Mouse (Mus musculus): ENCODE results near the gene Manf. TPM values are rescaled to one million over a fixed set of nuclear protein-coding genes. Genes with fewer than 3 reads are reported as not detected.
A peak's percentile ranks its signal among the peaks of the same experiment; 100 is the strongest.

The Manf gene
- polyA plus RNA-seq, 1 experiment from 2014 or later, result 308 TPM

GRCm38 (mm10) chr9:106893327-106893726, 1.5 kb upstream of the Manf start:
- H3K9ac ChIP-seq, result 0 out of 2 replicates have a peak overlapping the region, but pooled peaks have one; percentile 2
- H3K27ac ChIP-seq, result no peak overlapping the region
- peak overlapping the region; percentile 21; the same call in 1 of the 2 replicates for H3K4me2 ChIP-seq
- no peaks in the 10 kb centered on the region for H3K27me3 ChIP-seq
- no peak for ATAC-seq (replicated peaks; ENCODE audit: low FRiP score)
- 45% methylated on average over 3 of the region's 3 CpGs for WGBS
- no peaks in the 10 kb centered on the region for H3K9me3 ChIP-seq (replicated peaks)
- peaks cover 35% of the 10 kb centered on the region for H3K4me1 ChIP-seq
- peaks cover 24% of the 10 kb centered on the region for H3K36me3 ChIP-seq
- no peak overlapping the region for H3K4me3 ChIP-seq (replicated peaks)

GRCm38 (mm10) chr9:106892552-106892875, 735 bp upstream of the Manf start:
- peaks cover 43% of the 10 kb centered on the region for H3K4me1 ChIP-seq
- no peaks in the 10 kb centered on the region for H3K27me3 ChIP-seq
- under 1% methylated on average over 9 of the region's 9 CpGs for WGBS
- ATAC-seq (replicated peaks; ENCODE audit: low FRiP score), result no peak
- peak overlapping the region; percentile 78 for H3K4me2 ChIP-seq
- peaks cover 33% of the 10 kb centered on the region for H3K36me3 ChIP-seq
- peak overlapping the region; percentile 96 for H3K4me3 ChIP-seq (replicated peaks)
- H3K9me3 ChIP-seq (replicated peaks), result no peaks in the 10 kb centered on the region
- peak overlapping the region; percentile 98 for H3K27ac ChIP-seq
- H3K9ac ChIP-seq, result peak overlapping the region; percentile 72

GRCm38 (mm10) chr9:106891341-106891741, 438 bp downstream of the Manf start:
- H3K4me2 ChIP-seq, result peak overlapping the region; percentile 78
- H3K4me3 ChIP-seq (replicated peaks), result peak overlapping the region; percentile 96
- peaks cover 46% of the 10 kb centered on the region for H3K4me1 ChIP-seq
- H3K9me3 ChIP-seq (replicated peaks), result no peaks in the 10 kb centered on the region
- H3K27ac ChIP-seq, result peak overlapping the region; percentile 98
- H3K27me3 ChIP-seq, result no peaks in the 10 kb centered on the region
- under 1% methylated on average over 17 of the region's 17 CpGs for WGBS
- peak overlapping the region; percentile 95 for H3K9ac ChIP-seq
- H3K36me3 ChIP-seq, result peaks cover 34% of the 10 kb centered on the region
- no peak for ATAC-seq (replicated peaks; ENCODE audit: low FRiP score)

GRCm38 (mm10) chr9:106890496-106891240, 1.1 kb downstream of the Manf start:
- Histone ChIP-seq H3K27me3 (no peaks in the 10 kb centered on the region), H3K4me2 (peak overlapping the region; percentile 78), H3K27ac (no peak overlapping the region), H3K4me3 (replicated peaks) (peak overlapping the region; percentile 96), H3K9ac (peak overlapping the region; percentile 95), H3K36me3 (peaks cover 34% of the 10 kb centered on the region), H3K9me3 (replicated peaks) (no peaks in the 10 kb centered on the region), H3K4me1 (peaks cover 51% of the 10 kb centered on the region)
- no peak for ATAC-seq (replicated peaks; ENCODE audit: low FRiP score)
- 62% methylated on average over 8 of the region's 8 CpGs for WGBS

- Histone ChIP-seq H3K27me3 (no peaks in the 10 kb centered on the region), H3K9me3 (replicated peaks) (no peaks in the 10 kb centered on the region), H3K27ac (no peak overlapping the region), H3K4me3 (replicated peaks) (no peak overlapping the region), H3K4me2 (no peak overlapping the region), H3K36me3 (peaks cover 40% of the 10 kb centered on the region), H3K4me1 (peaks cover 64% of the 10 kb centered on the region), H3K9ac (no peak overlapping the region)
- no peak for ATAC-seq (replicated peaks; ENCODE audit: low FRiP score)
- 84% methylated on average over 9 of the region's 9 CpGs for WGBS
These were observed 2.5 kb downstream of the Manf start for GRCm38 (mm10) chr9:106889321-106889720.

- Histone ChIP-seq H3K36me3 (peaks cover 48% of the 10 kb centered on the region), H3K4me2 (no peak overlapping the region), H3K27me3 (no peaks in the 10 kb centered on the region), H3K9ac (no peak overlapping the region), H3K27ac (no peak overlapping the region), H3K9me3 (replicated peaks) (no peaks in the 10 kb centered on the region), H3K4me1 (peaks cover 68% of the 10 kb centered on the region), H3K4me3 (replicated peaks) (no peak overlapping the region)
- 97% methylated on average over 3 of the region's 3 CpGs for WGBS
- ATAC-seq (replicated peaks; ENCODE audit: low FRiP score), result no peak
These were observed 3.4 kb downstream of the Manf start for GRCm38 (mm10) chr9:106888346-106888745.

- Histone ChIP-seq H3K27me3 (no peaks in the 10 kb centered on the region), H3K27ac (peak within 1 kb of the TSS; percentile 82), H3K4me2 (peak within 1 kb of the TSS; percentile 98), H3K9me3 (replicated peaks) (no peaks in the 10 kb centered on the region), H3K4me1 (peaks cover 75% of the 10 kb centered on the region), H3K4me3 (replicated peaks) (peak within 1 kb of the TSS; percentile 94), H3K36me3 (peaks cover 60% of the 10 kb centered on the region), H3K9ac (peak within 1 kb of the TSS; percentile 97)
- WGBS, result 2% methylated on average over 69 of the region's 101 CpGs
- ATAC-seq (replicated peaks; ENCODE audit: low FRiP score), result peak; percentile 75
These were observed 4.7 kb downstream of the Manf start, which contains the start of gene Rbm15b for GRCm38 (mm10) chr9:106886828-106887702. TSS of gene Rbm15b (minus strand) at chr9:106887428.

- Histone ChIP-seq H3K9me3 (replicated peaks) (no peaks in the 10 kb centered on the region), H3K4me1 (peaks cover 78% of the 10 kb centered on the region), H3K27ac (peak overlapping the region; percentile 82), H3K9ac (peak overlapping the region; percentile 97), H3K27me3 (no peaks in the 10 kb centered on the region), H3K4me2 (peak overlapping the region; percentile 98), H3K36me3 (peaks cover 70% of the 10 kb centered on the region), H3K4me3 (replicated peaks) (peak overlapping the region; percentile 94)
- under 1% methylated on average over 85 of the region's 107 CpGs for WGBS
- no peak for ATAC-seq (replicated peaks; ENCODE audit: low FRiP score)
These were observed 5.7 kb downstream of the Manf start for GRCm38 (mm10) chr9:106885901-106886731.

GRCm38 (mm10) chr9:106884996-106885900, 6.5 kb downstream of the Manf start:
- peak overlapping the region; percentile 94 for H3K4me3 ChIP-seq (replicated peaks)
- H3K9ac ChIP-seq, result peak overlapping the region; percentile 97
- no peaks in the 10 kb centered on the region for H3K9me3 ChIP-seq (replicated peaks)
- H3K27me3 ChIP-seq, result no peaks in the 10 kb centered on the region
- 12% methylated on average over 44 of the region's 44 CpGs for WGBS
- no peak overlapping the region for H3K27ac ChIP-seq
- no peak for ATAC-seq (replicated peaks; ENCODE audit: low FRiP score)
- peaks cover 68% of the 10 kb centered on the region for H3K36me3 ChIP-seq
- peak overlapping the region; percentile 98 for H3K4me2 ChIP-seq
- H3K4me1 ChIP-seq, result peaks cover 70% of the 10 kb centered on the region

- WGBS, result 18% methylated on average over 16 of the region's 16 CpGs
- H3K9me3 ChIP-seq (replicated peaks), result no peaks in the 10 kb centered on the region
- peak overlapping the region; percentile 94 for H3K4me3 ChIP-seq (replicated peaks)
- peaks cover 61% of the 10 kb centered on the region for H3K4me1 ChIP-seq
- H3K27me3 ChIP-seq, result no peaks in the 10 kb centered on the region
- no peak for ATAC-seq (replicated peaks; ENCODE audit: low FRiP score)
- H3K36me3 ChIP-seq, result peaks cover 64% of the 10 kb centered on the region
- peak overlapping the region; percentile 97 for H3K9ac ChIP-seq
- no peak overlapping the region for H3K27ac ChIP-seq
- peak overlapping the region; percentile 98 for H3K4me2 ChIP-seq
These were observed 7.5 kb downstream of the Manf start for GRCm38 (mm10) chr9:106884306-106884705.

GRCm38 (mm10) chr9:106883085-106883484, 8.7 kb downstream of the Manf start:
- peaks cover 64% of the 10 kb centered on the region for H3K36me3 ChIP-seq
- WGBS, result 76% methylated on average over 3 of the region's 3 CpGs
- peaks cover 49% of the 10 kb centered on the region for H3K4me1 ChIP-seq
- no peaks in the 10 kb centered on the region for H3K9me3 ChIP-seq (replicated peaks)
- H3K4me3 ChIP-seq (replicated peaks), result peak overlapping the region; percentile 17; the same call in 1 of the 2 replicates
- peak overlapping the region; percentile 26; the same call in 1 of the 2 replicates for H3K9ac ChIP-seq
- H3K27me3 ChIP-seq, result no peaks in the 10 kb centered on the region
- ATAC-seq (replicated peaks; ENCODE audit: low FRiP score), result no peak
- H3K4me2 ChIP-seq, result peak overlapping the region; percentile 98
- H3K27ac ChIP-seq, result no peak overlapping the region
